Mouse (Mus musculus) midbrain, embryonic 12.5 days (tissue): ENCODE data around the gene Ulk4. TPM values are rescaled to one million over a fixed set of nuclear protein-coding genes. Genes with fewer than 3 reads are reported as not detected.
A peak's percentile ranks its signal among the peaks of the same experiment; 100 is the strongest.

ENCODE experiments used
- ATAC-seq: fragments of 200-750 bp; cut with Nextera tagmentation; 2 replicates; pipeline ENCODE4 v1.8.0; 2017; ENCODE audit warnings: low read depth, moderate TSS enrichment, moderate library complexity; ENCODE audit not compliant: low FRiP score
- H3K27ac ChIP-seq: fragments of 300-500 bp; sonication (generic); replicated peaks from 2 replicates; pipeline ENCODE4 v1.5.1; 2016; ENCODE audit warnings: mild to moderate bottlenecking
- H3K27me3 ChIP-seq: fragments of 300-500 bp; sonication (generic); 2 replicates; pipeline ENCODE4 v1.6.1; 2016; ENCODE audit warnings: mild to moderate bottlenecking
- H3K36me3 ChIP-seq: fragments of 300-500 bp; sonication (generic); 2 replicates; pipeline ENCODE4 v1.6.1; 2016
- H3K4me1 ChIP-seq: fragments of 300-500 bp; sonication (generic); 2 replicates; pipeline ENCODE4 v1.6.1; 2016
- H3K4me2 ChIP-seq: fragments of 300-500 bp; sonication (generic); replicated peaks from 2 replicates; pipeline ENCODE4 v1.6.1; 2016; ENCODE audit warnings: mild to moderate bottlenecking, moderate library complexity
- H3K4me3 ChIP-seq: fragments of 300-500 bp; sonication (generic); 2 replicates; pipeline ENCODE4 v1.5.1; 2016; ENCODE audit warnings: mild to moderate bottlenecking
- H3K9ac ChIP-seq: fragments of 300-500 bp; sonication (generic); replicated peaks from 2 replicates; pipeline ENCODE4 v1.6.1; 2016; ENCODE audit warnings: mild to moderate bottlenecking, moderate library complexity
- H3K9me3 ChIP-seq: fragments of 300-500 bp; sonication (generic); 2 replicates; pipeline ENCODE4 v1.6.1; 2016; ENCODE audit warnings: mild to moderate bottlenecking
- WGBS: fragments of 180-500 bp; shearing (Covaris S2); methylation state at CpG from one replicate; pipeline ENCODE4 v1.1.7; 2016; 5-methylcytosine and 5-hydroxymethylcytosine counted together
- polyA plus RNA-seq: library from polyadenylated mRNA; unstranded; fragments of >200 nt; fragmentation: Nextera tagmentation; extraction: Ambion mirVana; gene quantifications from 2 replicates; pipeline ENCODE4 v1.2.1, GENCODE M21; 2016

Gene Ulk4
- 193 and 218 TPM in 2 replicates for polyA plus RNA-seq

GRCm38 (mm10) chr9:121277118-121278060 lies at the start of gene Ulk4:
Gene Ulk4, minus strand, starts transcription at chr9:121277197.
- Histone ChIP-seq H3K36me3 (peaks cover 5% of the 10 kb centered on the region; the same call in 1 of the 2 replicates), H3K27ac (peak within 1 kb of the TSS; percentile 92), H3K9me3 (peaks cover 5% of the 10 kb centered on the region; the same call in 1 of the 2 replicates), H3K4me3 (peak within 1 kb of the TSS; percentile 73), H3K9ac (peak within 1 kb of the TSS; percentile 69), H3K27me3 (no peaks in the 10 kb centered on the region), H3K4me2 (peak within 1 kb of the TSS; percentile 88), H3K4me1 (peaks cover 14% of the 10 kb centered on the region)
- under 1% methylated on average over 59 of the region's 59 CpGs for WGBS
- ATAC-seq: peak; percentile 96

GRCm38 (mm10) chr9:121322034-121322433 lies 45.0 kb upstream of the Ulk4 start:
- Histone ChIP-seq H3K4me3 (no peak overlapping the region), H3K36me3 (peaks cover 12% of the 10 kb centered on the region), H3K9ac (no peak overlapping the region), H3K27me3 (no peaks in the 10 kb centered on the region), H3K27ac (no peak overlapping the region), H3K4me1 (peaks cover 19% of the 10 kb centered on the region), H3K4me2 (no peak overlapping the region), H3K9me3 (no peaks in the 10 kb centered on the region)
- no peak for ATAC-seq
- WGBS: 96% methylated on average over 14 of the region's 14 CpGs

- H3K27me3 ChIP-seq: no peaks in the 10 kb centered on the region
- ATAC-seq: no peak
- H3K36me3 ChIP-seq: peaks cover 12% of the 10 kb centered on the region
- H3K4me1 ChIP-seq: peaks cover 29% of the 10 kb centered on the region
- H3K4me2 ChIP-seq: no peak overlapping the region
- no peak overlapping the region for H3K4me3 ChIP-seq
- no peak overlapping the region for H3K9ac ChIP-seq
- no peaks in the 10 kb centered on the region for H3K9me3 ChIP-seq
- WGBS: 64% methylated on average over 2 of the region's 2 CpGs
- H3K27ac ChIP-seq: no peak overlapping the region
Measured at GRCm38 (mm10) chr9:121321118-121321517, 44.1 kb upstream of the Ulk4 start.

GRCm38 (mm10) chr9:121320433-121320832 lies 43.4 kb upstream of the Ulk4 start:
- H3K4me3 ChIP-seq: no peak overlapping the region
- no peak for ATAC-seq
- peaks cover 35% of the 10 kb centered on the region for H3K4me1 ChIP-seq
- peak overlapping the region; percentile 71; the same call in 1 of the 2 replicates for H3K27ac ChIP-seq
- H3K36me3 ChIP-seq: peaks cover 12% of the 10 kb centered on the region
- H3K27me3 ChIP-seq: no peaks in the 10 kb centered on the region
- WGBS: 82% methylated on average over 2 of the region's 2 CpGs
- H3K4me2 ChIP-seq: no peak overlapping the region
- H3K9ac ChIP-seq: no peak overlapping the region
- no peaks in the 10 kb centered on the region for H3K9me3 ChIP-seq

GRCm38 (mm10) chr9:121319323-121319966 lies 42.4 kb upstream of the Ulk4 start:
- H3K4me3 ChIP-seq: no peak overlapping the region
- H3K27me3 ChIP-seq: no peaks in the 10 kb centered on the region
- H3K9ac ChIP-seq: no peak overlapping the region
- ATAC-seq: peak; percentile 66
- 67% methylated on average over 10 of the region's 10 CpGs for WGBS
- peaks cover 44% of the 10 kb centered on the region for H3K4me1 ChIP-seq
- peaks cover 12% of the 10 kb centered on the region for H3K36me3 ChIP-seq
- H3K9me3 ChIP-seq: no peaks in the 10 kb centered on the region
- peak overlapping the region; percentile 71 for H3K27ac ChIP-seq
- no peak overlapping the region for H3K4me2 ChIP-seq

GRCm38 (mm10) chr9:121316621-121317405 lies 39.8 kb upstream of the Ulk4 start:
- Histone ChIP-seq H3K4me1 (peaks cover 71% of the 10 kb centered on the region), H3K4me2 (no peak overlapping the region), H3K27me3 (no peaks in the 10 kb centered on the region), H3K9ac (no peak overlapping the region), H3K4me3 (no peak overlapping the region), H3K9me3 (no peaks in the 10 kb centered on the region), H3K27ac (peak overlapping the region; percentile 70), H3K36me3 (peaks cover 8% of the 10 kb centered on the region)
- 60% methylated on average over 12 of the region's 12 CpGs for WGBS
- no peak for ATAC-seq

- H3K36me3 ChIP-seq: 0 out of 2 replicates have a peak, but pooled peaks cover 3% of the 10 kb centered on the region
- no peak overlapping the region for H3K4me3 ChIP-seq
- peaks cover 76% of the 10 kb centered on the region for H3K4me1 ChIP-seq
- H3K27me3 ChIP-seq: no peaks in the 10 kb centered on the region
- H3K27ac ChIP-seq: peak overlapping the region; percentile 70
- 68% methylated on average over 4 of the region's 4 CpGs for WGBS
- H3K4me2 ChIP-seq: no peak overlapping the region
- H3K9ac ChIP-seq: no peak overlapping the region
- ATAC-seq: no peak
- H3K9me3 ChIP-seq: no peaks in the 10 kb centered on the region
Measured at GRCm38 (mm10) chr9:121315901-121316595, 39.1 kb upstream of the Ulk4 start.

- Histone ChIP-seq H3K4me2 (peak overlapping the region; percentile 54), H3K9ac (peak overlapping the region; percentile 49), H3K36me3 (0 out of 2 replicates have a peak, but pooled peaks cover 3% of the 10 kb centered on the region), H3K4me1 (peaks cover 78% of the 10 kb centered on the region), H3K27me3 (no peaks in the 10 kb centered on the region), H3K4me3 (peak overlapping the region; percentile 22), H3K9me3 (no peaks in the 10 kb centered on the region), H3K27ac (peak overlapping the region; percentile 94)
- 19% methylated on average over 14 of the region's 14 CpGs for WGBS
- ATAC-seq: no peak
Measured at GRCm38 (mm10) chr9:121314541-121315152, 37.6 kb upstream of the Ulk4 start.

- Histone ChIP-seq H3K27me3 (no peaks in the 10 kb centered on the region), H3K9ac (peak overlapping the region; percentile 49; the same call in 1 of the 2 replicates), H3K4me1 (peaks cover 81% of the 10 kb centered on the region), H3K36me3 (no peaks in the 10 kb centered on the region), H3K27ac (peak overlapping the region; percentile 94), H3K4me3 (peak overlapping the region; percentile 22), H3K9me3 (no peaks in the 10 kb centered on the region), H3K4me2 (peak overlapping the region; percentile 54)
- WGBS: under 1% methylated on average over 21 of the region's 21 CpGs
- peak; percentile 77 for ATAC-seq
Measured at GRCm38 (mm10) chr9:121313656-121314374, 36.8 kb upstream of the Ulk4 start.

GRCm38 (mm10) chr9:121312237-121312891 lies 35.4 kb upstream of the Ulk4 start:
- no peaks in the 10 kb centered on the region for H3K27me3 ChIP-seq
- H3K36me3 ChIP-seq: no peaks in the 10 kb centered on the region
- 40% methylated on average over 10 of the region's 10 CpGs for WGBS
- no peak overlapping the region for H3K9ac ChIP-seq
- no peak overlapping the region for H3K4me3 ChIP-seq
- peak; percentile 32; the same call in 1 of the 2 replicates for ATAC-seq
- peak overlapping the region; percentile 94 for H3K27ac ChIP-seq
- no peaks in the 10 kb centered on the region for H3K9me3 ChIP-seq
- H3K4me1 ChIP-seq: peaks cover 77% of the 10 kb centered on the region
- H3K4me2 ChIP-seq: peak overlapping the region; percentile 54
